Mouse (Mus musculus) gastrocnemius, postnatal 10 days (tissue): ENCODE measurements around the gene Ifna11. TPM values are rescaled to one million over a fixed set of nuclear protein-coding genes. Genes with fewer than 3 reads are reported as not detected.
"Not testable (repeated sequence)": the region's sequence is repeated elsewhere in the genome, so short reads cannot be mapped to it uniquely, and the experiment has no call there.

Experiments used
- DNase-seq: peaks from one replicate; pipeline ENCODE4 v3.0.0; 2021; ENCODE audit warnings: mixed read lengths
- long read RNA-seq, 2 experiments: library from polyadenylated mRNA; stranded (forward); transcript quantifications; one replicate each; pipeline ENCODE4 v2.0.0; 2021
- total RNA-seq, 2 experiments: library from RNA; stranded (reverse); gene quantifications; 2 replicates each; pipeline ENCODE4 v1.2.3; 2021

Ifna11 gene
- total RNA-seq, result not detected
- long read RNA-seq, experiment 1, result 0 reads
- long read RNA-seq, experiment 2, result 0 reads

DNA sequence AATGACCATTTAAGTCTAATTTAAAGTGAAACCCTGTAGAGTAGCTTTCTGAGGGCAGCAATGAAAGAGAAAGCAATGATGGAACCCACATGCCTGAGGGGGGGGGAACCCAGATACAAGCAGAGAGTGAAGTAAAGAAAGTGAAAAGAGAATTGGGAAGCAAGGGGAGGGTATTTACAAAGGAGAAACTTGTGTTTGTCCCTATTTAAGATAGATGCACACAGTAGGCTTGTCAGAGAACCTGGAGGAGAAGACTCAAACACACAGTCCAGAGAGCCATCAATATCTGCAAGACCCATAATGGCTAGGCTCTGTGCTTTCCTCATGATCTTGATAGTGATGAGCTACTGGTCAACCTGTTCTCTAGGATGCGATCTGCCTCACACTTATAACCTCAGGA is at the start of gene Ifna11:
Ifna11 (plus strand) TSS at position 301 of the 400 bp plus-strand sequence.
- DNase-seq, result no peak

DNA sequence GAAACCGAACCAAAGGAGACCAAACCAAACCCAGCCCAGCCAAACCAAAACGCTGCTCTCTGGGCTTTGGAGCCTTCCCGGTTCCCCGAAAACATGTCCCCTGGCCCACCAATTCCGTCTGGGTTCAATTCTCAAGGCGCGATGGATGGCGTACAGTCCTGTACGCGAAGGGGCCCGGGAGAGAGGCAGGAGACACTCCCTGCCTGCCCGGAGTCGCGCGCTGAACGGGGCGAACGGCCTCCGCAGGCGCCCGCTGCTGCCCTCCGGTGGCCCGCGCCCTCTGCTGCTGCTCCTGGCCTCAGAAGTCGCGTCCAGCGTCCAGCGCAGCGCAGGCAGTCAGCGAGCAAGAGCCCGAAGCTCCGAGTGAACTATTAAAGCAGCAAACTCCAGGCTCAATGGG is 46.2 kb upstream of the Ifna11 start, which contains the start of gene Gm13290:
Gm13290 (plus strand) TSS at position 301 of the 400 bp plus-strand sequence.
- not testable (repeated sequence) for DNase-seq

DNA sequence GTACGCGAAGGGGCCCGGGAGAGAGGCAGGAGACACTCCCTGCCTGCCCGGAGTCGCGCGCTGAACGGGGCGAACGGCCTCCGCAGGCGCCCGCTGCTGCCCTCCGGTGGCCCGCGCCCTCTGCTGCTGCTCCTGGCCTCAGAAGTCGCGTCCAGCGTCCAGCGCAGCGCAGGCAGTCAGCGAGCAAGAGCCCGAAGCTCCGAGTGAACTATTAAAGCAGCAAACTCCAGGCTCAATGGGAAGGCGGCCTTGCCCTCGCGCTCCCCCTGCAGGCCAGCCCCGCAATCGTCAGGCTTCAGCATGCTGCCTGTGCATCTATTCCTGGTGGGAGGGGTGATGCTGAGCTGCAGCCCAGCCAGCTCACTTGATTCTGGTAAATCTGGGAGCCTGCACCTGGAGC is 43.1 kb upstream of the Ifna11 start, which contains the start of gene Gm13289:
Gm13289 (plus strand) TSS at position 301 of the 400 bp plus-strand sequence.
- not testable (repeated sequence) for DNase-seq

DNA sequence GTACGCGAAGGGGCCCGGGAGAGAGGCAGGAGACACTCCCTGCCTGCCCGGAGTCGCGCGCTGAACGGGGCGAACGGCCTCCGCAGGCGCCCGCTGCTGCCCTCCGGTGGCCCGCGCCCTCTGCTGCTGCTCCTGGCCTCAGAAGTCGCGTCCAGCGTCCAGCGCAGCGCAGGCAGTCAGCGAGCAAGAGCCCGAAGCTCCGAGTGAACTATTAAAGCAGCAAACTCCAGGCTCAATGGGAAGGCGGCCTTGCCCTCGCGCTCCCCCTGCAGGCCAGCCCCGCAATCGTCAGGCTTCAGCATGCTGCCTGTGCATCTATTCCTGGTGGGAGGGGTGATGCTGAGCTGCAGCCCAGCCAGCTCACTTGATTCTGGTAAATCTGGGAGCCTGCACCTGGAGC is 40.2 kb upstream of the Ifna11 start, which contains the start of gene Gm13272:
Gm13272 (plus strand) TSS at position 301 of the 400 bp plus-strand sequence.
- not testable (repeated sequence) for DNase-seq

DNA sequence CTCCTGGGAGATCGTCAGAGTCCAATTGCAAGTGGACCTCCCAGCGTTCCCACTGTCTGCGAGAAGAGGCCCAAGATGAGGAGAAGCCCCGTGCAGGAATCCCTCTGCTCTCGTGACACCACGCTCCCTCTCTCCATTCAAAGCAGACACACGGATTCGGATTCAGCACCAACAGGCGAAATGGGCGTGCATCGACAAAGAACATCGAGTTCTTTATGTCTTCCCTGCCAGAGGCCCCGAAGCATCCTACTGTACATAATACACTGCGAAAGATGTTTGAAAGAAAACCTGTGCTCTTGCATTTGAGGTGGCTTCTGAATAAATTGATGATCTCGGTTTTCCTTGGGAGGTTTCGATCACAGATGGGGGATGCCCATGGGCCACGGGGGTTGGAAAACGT is 39.4 kb upstream of the Ifna11 start:
- peak; percentile 3 for DNase-seq

DNA sequence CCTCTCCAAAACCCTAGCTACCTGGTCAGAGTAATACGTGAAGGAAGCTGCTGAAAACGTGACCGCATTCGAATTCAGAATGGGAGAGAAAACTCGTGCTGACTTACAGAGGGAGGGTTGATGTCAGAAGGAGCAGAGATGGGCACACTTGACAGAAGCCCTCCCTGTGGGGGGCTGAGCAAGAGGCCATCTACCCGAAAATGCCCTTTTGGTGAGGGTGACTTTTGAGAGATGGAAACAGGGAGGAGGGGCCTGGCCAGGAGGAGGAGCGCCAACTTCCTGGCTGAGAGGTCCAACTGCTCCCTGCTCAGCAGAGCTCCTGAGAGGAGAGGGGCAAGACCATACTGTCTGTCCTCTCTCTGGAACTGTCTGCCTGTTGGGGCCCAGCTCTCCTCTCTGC is 37.9 kb upstream of the Ifna11 start, which contains the start of gene Ifnz:
Ifnz (plus strand) TSS at position 301 of the 400 bp plus-strand sequence.
- not testable (repeated sequence) for DNase-seq

DNA sequence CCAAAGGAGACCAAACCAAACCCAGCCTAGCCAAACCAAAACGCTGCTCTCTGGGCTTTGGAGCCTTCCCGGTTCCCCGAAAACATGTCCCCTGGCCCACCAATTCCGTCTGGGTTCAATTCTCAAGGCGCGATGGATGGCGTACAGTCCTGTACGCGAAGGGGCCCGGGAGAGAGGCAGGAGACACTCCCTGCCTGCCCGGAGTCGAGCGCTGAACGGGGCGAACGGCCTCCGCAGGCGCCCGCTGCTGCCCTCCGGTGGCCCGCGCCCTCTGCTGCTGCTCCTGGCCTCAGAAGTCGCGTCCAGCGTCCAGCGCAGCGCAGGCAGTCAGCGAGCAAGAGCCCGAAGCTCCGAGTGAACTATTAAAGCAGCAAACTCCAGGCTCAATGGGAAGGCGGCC is 37.4 kb upstream of the Ifna11 start:
- not testable (repeated sequence) for DNase-seq

DNA sequence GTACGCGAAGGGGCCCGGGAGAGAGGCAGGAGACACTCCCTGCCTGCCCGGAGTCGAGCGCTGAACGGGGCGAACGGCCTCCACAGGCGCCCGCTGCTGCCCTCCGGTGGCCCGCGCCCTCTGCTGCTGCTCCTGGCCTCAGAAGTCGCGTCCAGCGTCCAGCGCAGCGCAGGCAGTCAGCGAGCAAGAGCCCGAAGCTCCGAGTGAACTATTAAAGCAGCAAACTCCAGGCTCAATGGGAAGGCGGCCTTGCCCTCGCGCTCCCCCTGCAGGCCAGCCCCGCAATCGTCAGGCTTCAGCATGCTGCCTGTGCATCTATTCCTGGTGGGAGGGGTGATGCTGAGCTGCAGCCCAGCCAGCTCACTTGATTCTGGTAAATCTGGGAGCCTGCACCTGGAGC is 34.4 kb upstream of the Ifna11 start, which contains the start of gene Gm13276:
Gm13276 (plus strand) TSS at position 301 of the 400 bp plus-strand sequence.
- DNase-seq, result not testable (repeated sequence)

DNA sequence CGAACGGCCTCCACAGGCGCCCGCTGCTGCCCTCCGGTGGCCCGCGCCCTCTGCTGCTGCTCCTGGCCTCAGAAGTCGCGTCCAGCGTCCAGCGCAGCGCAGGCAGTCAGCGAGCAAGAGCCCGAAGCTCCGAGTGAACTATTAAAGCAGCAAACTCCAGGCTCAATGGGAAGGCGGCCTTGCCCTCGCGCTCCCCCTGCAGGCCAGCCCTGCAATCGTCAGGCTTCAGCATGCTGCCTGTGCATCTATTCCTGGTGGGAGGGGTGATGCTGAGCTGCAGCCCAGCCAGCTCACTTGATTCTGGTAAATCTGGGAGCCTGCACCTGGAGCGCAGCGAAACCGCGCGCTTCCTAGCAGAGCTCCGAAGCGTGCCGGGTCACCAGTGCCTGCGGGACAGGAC is 31.4 kb upstream of the Ifna11 start, which contains the start of gene Gm13277:
Gm13277 (plus strand) TSS at position 231 of the 400 bp plus-strand sequence.
- DNase-seq, result peak; percentile 48

DNA sequence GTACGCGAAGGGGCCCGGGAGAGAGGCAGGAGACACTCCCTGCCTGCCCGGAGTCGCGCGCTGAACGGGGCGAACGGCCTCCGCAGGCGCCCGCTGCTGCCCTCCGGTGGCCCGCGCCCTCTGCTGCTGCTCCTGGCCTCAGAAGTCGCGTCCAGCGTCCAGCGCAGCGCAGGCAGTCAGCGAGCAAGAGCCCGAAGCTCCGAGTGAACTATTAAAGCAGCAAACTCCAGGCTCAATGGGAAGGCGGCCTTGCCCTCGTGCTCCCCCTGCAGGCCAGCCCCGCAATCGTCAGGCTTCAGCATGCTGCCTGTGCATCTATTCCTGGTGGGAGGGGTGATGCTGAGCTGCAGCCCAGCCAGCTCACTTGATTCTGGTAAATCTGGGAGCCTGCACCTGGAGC is 28.5 kb upstream of the Ifna11 start, which contains the start of gene Gm13278:
Gm13278 (plus strand) TSS at position 301 of the 400 bp plus-strand sequence.
- not testable (repeated sequence) for DNase-seq

DNA sequence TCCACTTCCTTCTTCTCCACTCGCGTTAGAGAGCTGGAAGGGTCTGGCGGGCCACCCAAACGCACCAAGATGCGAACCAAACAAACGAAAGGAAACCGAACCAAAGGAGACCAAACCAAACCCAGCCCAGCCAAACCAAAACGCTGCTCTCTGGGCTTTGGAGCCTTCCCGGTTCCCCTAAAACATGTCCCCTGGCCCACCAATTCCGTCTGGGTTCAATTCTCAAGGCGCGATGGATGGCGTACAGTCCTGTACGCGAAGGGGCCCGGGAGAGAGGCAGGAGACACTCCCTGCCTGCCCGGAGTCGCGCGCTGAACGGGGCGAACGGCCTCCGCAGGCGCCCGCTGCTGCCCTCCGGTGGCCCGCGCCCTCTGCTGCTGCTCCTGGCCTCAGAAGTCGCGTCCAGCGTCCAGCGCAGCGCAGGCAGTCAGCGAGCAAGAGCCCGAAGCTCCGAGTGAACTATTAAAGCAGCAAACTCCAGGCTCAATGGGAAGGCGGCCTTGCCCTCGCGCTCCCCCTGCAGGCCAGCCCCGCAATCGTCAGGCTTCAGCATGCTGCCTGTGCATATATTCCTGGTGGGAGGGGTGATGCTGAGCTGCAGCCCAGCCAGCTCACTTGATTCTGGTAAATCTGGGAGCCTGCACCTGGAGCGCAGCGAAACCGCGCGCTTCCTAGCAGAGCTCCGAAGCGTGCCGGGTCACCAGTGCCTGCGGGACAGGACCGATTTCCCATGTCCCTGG is 25.7 kb upstream of the Ifna11 start, which contains the start of gene Gm13275:
Gm13275 (plus strand) TSS at position 552 of the 740 bp plus-strand sequence.
- peak; percentile 52 for DNase-seq

DNA sequence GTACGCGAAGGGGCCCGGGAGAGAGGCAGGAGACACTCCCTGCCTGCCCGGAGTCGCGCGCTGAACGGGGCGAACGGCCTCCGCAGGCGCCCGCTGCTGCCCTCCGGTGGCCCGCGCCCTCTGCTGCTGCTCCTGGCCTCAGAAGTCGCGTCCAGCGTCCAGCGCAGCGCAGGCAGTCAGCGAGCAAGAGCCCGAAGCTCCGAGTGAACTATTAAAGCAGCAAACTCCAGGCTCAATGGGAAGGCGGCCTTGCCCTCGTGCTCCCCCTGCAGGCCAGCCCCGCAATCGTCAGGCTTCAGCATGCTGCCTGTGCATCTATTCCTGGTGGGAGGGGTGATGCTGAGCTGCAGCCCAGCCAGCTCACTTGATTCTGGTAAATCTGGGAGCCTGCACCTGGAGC is 22.7 kb upstream of the Ifna11 start, which contains the start of gene Gm13279:
Gm13279 (plus strand) TSS at position 301 of the 400 bp plus-strand sequence.
- not testable (repeated sequence) for DNase-seq

DNA sequence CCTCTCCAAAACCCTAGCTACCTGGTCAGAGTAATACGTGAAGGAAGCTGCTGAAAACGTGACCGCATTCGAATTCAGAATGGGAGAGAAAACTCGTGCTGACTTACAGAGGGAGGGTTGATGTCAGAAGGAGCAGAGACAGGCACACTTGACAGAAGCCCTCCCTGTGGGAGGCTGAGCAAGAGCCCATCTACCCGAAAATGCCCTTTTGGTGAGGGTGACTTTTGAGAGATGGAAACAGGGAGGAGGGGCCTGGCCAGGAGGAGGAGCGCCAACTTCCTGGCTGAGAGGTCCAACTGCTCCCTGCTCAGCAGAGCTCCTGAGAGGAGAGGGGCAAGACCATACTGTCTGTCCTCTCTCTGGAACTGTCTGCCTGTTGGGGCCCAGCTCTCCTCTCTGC is 20.4 kb upstream of the Ifna11 start, which contains the start of gene Gm13285:
Gm13285 (plus strand) TSS at position 301 of the 400 bp plus-strand sequence.
- not testable (repeated sequence) for DNase-seq

DNA sequence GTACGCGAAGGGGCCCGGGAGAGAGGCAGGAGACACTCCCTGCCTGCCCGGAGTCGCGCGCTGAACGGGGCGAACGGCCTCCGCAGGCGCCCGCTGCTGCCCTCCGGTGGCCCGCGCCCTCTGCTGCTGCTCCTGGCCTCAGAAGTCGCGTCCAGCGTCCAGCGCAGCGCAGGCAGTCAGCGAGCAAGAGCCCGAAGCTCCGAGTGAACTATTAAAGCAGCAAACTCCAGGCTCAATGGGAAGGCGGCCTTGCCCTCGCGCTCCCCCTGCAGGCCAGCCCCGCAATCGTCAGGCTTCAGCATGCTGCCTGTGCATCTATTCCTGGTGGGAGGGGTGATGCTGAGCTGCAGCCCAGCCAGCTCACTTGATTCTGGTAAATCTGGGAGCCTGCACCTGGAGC is 16.8 kb upstream of the Ifna11 start, which contains the start of gene Gm13287:
Gm13287 (plus strand) TSS at position 301 of the 400 bp plus-strand sequence.
- not testable (repeated sequence) for DNase-seq

DNA sequence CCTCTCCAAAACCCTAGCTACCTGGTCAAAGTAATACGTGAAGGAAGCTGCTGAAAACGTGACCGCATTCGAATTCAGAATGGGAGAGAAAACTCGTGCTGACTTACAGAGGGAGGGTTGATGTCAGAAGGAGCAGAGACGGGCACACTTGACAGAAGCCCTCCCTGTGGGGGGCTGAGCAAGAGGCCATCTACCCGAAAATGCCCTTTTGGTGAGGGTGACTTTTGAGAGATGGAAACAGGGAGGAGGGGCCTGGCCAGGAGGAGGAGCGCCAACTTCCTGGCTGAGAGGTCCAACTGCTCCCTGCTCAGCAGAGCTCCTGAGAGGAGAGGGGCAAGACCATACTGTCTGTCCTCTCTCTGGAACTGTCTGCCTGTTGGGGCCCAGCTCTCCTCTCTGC is 14.5 kb upstream of the Ifna11 start, which contains the start of gene Gm13288:
Gm13288 (plus strand) TSS at position 301 of the 400 bp plus-strand sequence.
- DNase-seq, result not testable (repeated sequence)

DNA sequence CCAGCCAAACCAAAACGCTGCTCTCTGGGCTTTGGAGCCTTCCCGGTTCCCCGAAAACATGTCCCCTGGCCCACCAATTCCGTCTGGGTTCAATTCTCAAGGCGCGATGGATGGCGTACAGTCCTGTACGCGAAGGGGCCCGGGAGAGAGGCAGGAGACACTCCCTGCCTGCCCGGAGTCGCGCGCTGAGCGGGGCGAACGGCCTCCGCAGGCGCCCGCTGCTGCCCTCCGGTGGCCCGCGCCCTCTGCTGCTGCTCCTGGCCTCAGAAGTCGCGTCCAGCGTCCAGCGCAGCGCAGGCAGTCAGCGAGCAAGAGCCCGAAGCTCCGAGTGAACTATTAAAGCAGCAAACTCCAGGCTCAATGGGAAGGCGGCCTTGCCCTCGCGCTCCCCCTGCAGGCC is 14.0 kb upstream of the Ifna11 start:
- DNase-seq, result peak; percentile 30

DNA sequence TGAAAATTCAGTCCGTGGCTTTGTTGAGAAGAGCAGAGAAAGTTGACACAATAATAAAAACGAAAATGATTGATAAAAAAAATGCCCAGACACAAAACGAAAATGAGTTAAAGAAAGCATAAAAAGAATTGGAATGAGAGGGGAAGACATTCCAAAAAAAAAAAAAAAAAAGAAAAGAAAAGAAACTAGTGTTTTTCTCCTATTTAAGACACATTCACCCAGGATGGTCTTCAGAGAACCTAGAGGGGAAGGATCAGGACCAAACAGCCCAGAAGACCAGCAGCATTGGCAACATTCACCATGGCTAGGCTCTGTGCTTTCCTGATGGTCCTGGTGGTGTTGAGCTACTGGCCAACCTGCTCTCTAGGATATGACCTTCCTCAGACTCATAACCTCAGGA is 3.8 kb upstream of the Ifna11 start, which contains the start of gene Ifna7:
Ifna7 (plus strand) TSS at position 301 of the 400 bp plus-strand sequence.
- no peak for DNase-seq

DNA sequence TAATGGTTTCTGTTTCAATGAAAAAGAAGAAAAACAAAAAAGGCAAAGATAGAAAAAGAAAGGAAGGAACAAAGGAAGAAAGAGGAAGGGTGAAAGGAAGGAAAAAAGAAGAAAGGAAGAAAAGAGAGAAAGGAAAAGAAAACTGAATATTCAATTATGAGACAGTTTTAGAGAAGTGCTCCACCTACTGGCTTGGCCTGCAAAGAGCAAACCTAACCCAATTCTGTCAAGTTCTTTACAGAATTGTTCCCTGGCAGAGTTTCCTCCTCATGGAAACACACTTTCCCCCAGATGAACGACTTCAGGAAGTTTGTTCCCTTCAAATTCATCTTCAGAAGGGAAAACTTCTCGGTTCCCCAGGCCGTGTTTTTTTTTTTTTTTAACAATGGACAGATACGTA is 3.2 kb downstream of the Ifna11 start:
- no peak for DNase-seq

DNA sequence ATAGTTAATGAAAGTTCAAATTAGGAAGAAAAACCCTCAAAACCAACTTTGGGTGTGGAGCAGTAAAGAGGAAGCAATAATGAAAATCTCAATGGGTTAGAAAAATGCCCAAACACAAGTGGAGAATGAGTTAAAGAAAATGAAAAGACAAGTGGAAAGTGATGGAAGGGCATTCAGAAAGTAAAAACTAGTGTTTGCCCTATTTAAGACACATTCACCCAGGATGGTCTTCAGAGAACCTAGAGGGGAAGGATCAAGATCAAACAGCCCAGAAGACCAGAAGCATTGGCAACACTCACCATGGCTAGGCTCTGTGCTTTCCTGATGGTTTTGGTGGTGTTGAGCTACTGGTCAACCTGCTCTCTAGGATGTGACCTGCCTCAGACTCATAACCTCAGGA is 7.4 kb downstream of the Ifna11 start, which contains the start of gene Ifna6:
Ifna6 (plus strand) TSS at position 301 of the 400 bp plus-strand sequence.
- not testable (repeated sequence) for DNase-seq

DNA sequence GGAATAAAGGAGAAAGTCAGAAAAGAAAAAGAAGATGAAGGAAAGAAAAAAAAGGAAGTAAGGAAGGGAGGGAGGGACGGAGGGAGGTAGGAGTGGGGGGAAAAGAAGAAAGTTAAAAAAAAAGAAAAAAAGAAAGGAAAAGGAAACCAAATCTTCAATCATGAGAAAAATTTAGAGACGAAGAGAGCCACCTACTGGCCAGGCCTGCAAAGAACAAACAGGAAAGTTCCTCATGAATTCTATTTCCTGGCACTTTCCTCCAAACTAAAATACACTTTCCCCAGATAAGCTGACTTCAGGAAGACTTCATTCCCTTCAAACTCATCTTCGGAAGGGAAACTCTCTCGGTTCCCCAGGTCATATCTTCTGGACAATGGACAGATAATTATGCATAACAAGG is 10.8 kb downstream of the Ifna11 start:
- DNase-seq, result peak; percentile 13

DNA sequence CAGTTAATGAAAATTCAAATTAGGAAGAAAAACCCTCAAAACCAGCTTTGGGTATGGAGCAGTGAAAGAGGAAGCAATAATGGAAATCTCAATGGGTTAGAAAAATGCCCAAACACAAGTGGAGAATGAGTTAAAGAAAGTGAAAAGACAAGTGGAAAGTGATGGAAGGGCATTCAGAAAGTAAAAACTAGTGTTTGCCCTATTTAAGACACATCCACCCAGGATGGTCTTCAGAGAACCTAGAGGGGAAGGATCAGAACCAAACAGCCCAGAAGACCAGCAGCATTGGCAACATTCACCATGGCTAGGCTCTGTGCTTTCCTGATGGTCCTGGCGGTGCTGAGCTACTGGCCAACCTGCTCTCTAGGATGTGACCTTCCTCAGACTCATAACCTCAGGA is 15.5 kb downstream of the Ifna11 start, which contains the start of gene Ifna5:
Ifna5 (plus strand) TSS at position 301 of the 400 bp plus-strand sequence.
- DNase-seq, result not testable (repeated sequence)

DNA sequence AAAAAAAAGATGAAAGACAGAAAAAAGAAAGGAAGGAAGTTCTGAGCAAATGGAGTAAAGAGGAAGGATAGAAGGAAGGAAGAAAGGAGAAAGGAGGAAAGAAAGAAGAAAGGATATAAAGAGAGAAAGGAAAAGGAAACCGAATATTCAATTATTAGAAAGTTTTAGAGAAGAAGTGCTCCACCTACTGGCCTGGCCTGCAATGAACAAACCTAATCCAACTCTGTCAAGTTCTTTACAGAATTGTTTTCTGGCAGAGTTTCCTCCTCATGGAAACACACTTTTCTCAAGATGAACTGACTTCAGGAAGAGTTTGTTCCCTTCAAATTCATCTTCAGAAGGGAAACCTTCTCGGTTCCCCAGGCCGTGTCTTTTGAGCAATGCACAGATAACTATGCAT is 19.1 kb downstream of the Ifna11 start:
- no peak for DNase-seq
